Mouse (Mus musculus): Measurements from ENCODE around the gene Orm2.

Orm2 gene

DNA sequence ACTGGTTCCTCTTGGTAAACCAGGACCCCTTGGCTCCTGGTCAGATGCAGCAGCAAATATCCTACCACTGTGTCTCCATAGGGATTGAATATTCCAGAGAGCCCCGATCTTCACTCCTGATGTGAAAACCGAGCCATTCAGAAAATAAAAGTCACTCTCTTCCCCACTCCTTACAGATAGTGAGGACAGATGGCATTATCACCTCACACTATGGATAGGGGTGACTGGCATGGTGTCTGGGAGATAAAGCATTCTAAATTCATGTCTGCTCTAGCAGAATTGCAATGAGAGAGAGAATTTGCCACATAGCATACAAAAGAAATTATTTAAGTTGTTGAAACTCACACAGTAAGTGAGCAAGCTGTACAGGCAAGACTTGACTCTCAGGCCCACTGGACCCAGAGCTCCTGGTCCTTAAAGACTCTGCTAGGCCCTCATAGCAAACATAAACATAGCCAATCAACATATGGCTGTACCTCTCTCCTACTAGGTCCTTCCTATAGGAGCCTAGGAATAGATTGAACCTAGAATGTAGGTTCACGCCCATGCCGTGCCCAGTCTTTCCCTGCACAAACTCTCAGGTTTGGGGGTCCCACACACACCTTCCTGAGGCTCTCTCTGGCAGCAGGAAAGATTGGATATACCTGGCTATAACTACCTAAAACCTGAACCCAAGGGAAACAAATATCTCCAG lies 20.6 kb downstream of the Orm2 start:
- no peak for DNase-seq

DNA sequence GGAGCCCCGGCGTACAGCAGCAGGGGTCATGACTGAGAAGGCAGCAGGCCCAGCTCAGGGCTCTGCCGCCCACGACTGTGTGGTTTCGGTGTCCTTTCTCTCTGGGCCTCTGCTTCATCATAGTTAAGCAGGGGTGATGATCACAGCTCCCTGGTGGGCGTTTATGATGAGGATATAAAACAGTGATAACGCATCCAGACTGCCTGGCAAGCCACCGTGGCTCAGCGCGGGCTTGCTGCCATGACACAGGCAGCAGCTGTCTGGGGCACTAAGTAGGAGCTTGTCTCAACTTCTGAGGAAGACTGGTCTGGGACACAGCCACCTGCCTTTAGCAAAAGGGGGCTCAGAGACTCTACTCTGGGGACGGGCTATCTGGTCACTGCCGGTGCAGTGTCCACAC lies 21.2 kb downstream of the Orm2 start:
- no peak for DNase-seq

DNA sequence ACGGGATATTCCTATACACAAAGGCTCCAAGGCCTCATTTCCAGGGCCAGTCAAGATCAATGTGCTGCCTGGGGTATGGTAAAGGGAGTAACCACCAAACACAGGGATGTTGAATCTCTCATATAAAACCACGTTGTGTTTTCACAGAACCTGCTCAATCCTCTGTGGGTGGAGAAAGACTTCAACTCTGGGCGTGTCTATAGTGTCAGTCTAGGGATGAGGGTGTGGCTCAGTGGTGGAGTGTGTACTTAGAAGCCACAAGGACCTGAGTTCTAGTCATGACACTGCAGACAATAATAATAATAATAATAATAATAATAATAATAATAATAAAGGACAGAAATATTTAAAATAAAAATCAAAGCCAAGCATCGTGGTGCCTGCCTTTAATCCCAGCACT lies 22.0 kb downstream of the Orm2 start:
- no peak for DNase-seq

DNA sequence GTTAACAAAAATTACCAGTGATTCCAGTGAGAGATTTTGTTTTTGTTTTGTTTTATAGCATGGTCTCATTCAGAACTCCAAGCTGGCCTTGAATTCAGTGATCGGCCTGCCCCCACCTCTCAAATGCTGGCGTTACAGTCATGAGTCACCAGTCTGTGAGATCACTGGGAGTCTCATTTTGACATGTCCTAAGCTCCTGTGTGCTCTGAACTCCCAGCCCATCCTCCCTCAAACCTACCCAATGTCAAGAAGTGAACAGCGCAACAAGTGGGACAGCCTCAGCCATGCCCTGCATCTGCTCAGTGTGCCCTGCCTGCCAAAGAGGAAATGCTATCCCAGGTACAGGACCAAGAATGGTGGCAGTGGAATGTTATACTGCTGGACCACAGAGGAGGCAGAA lies 23.0 kb downstream of the Orm2 start:
- no peak for DNase-seq

DNA sequence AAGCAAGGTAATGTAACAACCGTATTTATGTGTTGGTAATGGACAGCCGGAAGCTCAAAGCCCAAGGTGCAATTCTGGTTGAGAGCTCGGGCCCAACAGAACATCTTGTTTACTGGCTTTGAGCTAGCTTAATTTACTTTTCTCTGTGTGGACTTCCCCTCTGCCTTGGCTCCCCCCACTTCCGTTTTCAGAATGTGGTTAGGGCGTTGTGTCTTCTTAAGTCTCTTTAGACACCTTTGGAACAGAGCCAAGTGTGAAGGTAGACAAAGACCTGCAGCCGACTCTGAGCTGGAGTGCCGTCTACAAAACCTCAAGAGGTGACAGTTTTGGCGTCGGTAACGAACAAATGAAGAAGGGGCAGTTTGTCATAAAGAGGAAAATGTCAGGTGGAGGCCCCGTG lies 23.5 kb downstream of the Orm2 start:
- peak; percentile 65 to 70 for DNase-seq

DNA sequence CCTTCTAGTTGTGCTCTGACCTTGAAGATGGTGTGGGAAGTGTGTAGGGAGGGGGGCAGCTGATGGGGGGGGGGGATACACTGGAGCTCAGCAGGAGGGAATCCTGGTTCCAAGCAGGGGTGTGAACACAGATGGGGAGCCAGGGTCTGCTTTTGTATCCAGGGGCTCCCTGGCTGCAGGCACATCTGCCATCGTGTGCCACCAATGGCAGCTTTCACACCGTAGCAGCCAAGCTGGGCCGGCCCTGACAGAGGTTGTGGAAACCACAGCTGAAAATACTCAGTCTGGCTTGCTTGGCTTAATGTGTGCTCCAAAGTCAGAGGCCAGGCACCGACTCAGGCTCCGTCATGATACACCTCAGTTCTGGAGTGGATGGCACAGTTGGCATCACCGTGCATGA lies 25.8 kb downstream of the Orm2 start:
- no peak for DNase-seq

DNA sequence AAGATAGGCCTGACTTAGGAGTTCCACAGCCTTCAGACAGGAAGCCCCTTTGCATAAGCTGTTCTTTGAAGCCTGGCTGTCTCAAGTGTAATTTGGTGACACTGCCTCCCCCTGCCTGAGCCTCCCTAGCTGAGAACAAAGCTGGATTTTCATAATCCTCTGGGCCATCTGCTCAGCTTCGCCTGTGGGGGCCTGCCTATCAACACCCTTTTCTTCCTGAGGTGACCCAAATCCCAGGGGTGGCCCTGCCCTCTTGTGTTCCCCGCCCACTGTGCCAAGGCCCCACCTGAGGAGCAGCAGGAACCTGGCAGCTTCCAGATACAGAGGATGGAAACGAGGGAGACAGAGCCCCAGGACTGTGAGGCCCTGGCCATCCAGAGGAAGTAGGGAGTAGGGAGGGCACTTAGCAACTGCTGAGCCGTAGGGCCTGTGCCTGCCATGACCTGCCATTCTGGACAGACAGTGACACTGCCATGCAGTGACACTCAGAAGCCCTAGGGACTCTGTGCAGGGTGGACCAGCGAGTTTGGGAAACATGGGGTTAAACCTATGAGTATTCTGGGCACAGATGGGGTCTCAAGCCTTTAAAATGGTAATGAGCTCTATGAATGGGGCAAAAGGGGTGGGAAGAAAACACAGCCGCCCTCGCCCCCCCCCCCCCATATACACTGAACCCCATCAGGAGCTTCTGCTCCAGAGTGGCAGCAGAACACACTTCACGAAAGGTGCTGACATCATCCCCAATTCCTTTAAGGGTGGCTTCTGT lies 27.1 kb downstream of the Orm2 start:
- peak in 1 of 2 experiments; percentile 39 for DNase-seq

DNA sequence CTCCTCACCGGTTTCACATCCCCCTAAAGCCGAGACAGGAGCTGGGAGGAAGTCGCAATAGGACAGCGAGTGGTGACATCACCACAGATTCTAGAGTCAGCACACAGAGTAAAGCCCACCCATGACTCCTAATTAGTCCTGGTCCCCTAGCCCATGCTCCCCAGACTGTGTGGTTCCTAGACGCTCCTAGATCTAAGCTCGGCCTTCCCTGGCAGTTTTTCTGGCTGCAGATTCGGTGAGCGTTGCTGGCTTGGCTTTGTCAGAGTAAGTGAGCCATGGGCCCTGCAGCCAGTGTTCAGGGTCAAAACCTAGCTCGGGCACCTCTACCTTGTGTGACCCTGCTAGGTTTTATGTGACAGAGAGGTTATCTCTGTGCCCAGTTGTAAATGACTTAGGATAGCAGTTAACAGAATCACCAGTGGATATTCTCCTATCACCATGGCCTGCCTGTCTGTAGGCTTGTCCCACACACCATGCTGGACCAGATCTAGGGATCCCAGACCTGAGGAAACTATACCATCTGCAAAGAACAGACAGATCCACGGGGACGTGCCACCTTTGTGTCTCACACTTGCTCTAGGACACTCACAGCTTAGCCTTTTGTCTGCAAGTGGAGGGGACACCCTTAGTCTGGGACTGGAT lies 27.8 kb downstream of the Orm2 start:
- DNase-seq: no peak

DNA sequence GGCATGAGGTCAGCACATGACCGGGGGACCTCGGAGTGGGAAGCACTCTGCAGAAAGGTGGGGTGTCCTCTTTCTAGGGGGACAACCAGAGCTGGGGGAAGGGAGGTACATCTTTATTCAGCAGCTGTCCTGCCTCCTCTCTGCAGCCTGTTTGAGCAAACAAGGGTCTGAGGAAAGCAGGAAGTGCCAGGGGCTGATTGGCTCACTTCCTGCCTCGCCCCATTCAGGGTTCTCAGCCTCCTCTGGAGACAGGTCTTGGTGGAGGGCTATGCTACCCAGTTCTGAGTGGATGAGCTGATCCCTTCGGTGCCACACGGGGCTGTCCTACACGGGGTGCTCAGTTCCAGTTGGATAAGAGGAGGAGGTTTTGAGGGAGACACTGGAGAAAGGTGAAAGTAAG lies 29.1 kb downstream of the Orm2 start:
- DNase-seq: no peak

DNA sequence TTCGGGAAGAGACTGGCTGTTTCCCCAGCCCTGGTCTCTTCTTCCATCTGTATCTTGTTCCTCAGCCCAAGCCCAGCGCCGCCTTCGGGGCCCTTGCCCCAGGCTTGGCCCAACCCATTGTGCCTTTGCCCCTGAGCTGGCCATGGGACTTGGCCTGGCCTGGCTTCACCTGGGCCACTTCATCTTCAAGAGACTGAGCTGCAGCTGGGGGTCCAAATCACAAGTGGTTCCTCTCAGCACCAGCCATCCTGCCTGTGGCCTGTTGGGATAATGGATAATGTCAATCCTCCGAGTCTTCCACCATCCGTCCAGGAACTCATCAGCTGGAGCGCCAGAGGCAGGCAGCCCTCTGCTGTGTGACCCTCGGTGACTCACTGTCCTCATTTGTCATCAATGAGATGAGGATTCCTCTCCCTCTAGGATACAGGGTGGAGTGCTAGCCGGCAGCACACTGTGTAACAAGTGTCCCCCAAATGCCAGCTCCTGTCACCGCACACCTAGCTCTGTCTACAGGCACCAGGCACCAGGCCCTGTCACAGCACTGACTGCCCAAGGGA lies 35.8 kb downstream of the Orm2 start:
- no peak for DNase-seq

DNA sequence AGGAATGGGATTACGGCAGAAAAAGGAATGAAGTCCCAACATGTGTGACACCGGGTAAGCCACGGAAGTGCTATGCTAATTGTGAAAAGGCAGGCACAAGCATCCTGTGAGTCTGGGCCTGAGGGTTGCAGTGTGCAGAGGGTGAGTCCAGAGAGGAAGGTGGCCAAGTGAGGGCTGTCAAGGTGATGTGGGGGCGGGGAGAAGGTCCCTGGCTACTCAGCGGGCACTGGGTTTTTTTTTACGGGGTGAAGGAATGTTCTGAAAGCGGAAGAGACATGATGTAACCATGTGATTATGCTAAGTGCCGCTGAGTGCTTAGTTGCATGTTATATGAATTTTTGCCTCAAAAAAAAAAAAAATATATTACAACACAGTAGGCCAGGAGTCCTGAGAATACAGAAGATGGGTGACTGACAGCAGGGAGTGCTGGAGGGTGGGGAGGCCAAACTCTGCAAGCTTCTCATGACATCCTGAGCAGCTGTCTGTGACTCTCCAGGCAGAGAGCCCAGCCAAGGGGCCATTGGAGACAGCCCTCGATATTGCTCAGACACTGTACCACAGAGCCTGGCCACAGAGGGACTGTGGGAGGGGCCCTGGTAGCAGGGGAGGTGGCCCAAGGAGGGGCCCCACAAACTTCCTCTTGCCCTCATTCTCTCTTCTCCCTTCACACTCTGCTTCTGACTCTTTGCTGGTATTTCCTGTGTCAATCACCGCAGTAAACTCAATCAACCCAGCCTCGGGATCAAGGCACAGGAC lies 36.8 kb downstream of the Orm2 start:
- peak; percentile 68 to 69 for DNase-seq

DNA sequence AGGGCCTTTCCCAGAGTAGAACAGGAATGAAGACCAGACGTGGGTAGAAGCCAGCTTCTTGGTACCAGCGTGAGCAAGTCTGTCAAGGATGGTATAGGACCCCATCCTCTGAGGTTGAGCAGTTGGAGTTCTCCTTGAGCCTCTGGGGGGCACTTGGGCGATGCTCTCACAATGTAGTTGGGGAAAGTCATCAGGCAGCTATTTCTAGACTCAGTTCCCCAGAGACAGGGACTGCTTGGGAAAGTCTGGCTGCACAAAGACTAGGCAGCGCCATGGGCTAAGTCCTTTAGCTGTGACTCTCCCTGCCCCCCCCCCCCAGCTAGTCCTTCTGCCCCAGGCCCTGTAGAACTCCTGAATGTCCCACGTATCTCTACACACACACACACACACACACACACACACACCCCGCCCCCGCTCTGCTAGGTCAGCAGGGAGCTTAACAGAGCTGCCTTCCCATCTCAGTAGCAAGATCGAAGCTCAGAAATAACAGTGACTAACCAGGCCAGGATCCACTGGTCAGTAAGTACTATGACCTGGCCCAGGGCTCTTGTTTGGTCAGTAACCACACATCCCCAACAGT lies 37.5 kb downstream of the Orm2 start:
- peak in 1 of 2 experiments; percentile 6 for DNase-seq

DNA sequence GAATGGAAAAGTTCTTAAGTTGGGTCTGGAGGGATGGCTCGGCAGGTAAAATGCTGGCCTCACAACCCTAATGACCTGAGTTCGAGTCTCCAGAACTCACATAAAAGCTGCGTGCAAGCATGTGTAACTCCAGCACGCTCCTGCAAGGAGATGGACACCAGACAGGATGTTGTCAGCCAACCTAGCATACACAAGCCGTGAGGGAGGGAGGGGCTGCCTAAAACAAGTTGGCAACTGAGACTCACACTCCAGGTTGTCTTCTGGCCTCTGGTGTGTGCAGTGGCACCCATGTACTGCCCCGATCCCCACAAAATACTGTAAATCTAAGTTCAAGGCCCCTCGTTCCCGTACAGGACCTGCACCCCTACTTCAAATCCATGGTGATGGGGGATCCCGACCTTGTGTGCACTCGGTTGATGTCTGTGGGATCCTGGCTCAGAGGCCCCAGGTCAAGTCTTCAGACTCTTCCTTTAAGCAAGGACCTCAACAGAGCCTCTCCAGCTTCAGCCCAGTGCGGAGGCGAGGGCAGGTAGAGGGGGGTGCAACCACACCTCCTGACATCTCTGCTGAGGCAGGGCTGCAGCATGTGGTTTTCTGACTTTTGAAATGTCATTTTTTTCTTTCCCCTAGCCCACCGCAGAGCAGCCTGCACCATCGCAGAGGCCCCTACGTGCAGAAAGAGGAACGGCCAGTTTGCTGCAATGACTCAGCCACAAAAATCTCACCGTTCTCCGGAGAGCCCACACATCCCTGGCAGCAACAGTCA lies 38.5 kb downstream of the Orm2 start:
- peak; percentile 37 to 40 for DNase-seq

DNA sequence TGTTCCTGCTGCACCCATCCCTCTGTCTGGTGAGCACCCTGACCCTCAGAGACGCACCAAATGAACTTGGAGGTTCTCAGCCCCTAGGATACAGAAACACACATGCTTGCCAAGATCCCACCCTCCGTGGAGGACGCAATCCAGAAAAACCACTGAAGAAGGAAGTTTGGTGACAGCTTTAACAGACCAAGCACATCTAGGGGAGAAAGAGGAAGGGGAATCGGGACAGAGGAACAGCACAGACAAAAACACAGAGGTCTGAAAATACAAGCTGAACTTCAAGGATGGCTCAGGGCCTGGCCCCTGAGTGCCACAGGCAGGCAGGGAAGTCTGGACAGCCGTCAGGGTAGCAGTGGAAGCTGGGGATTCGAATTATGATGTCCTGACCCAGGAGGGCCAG lies 39.4 kb downstream of the Orm2 start:
- no peak for DNase-seq

DNA sequence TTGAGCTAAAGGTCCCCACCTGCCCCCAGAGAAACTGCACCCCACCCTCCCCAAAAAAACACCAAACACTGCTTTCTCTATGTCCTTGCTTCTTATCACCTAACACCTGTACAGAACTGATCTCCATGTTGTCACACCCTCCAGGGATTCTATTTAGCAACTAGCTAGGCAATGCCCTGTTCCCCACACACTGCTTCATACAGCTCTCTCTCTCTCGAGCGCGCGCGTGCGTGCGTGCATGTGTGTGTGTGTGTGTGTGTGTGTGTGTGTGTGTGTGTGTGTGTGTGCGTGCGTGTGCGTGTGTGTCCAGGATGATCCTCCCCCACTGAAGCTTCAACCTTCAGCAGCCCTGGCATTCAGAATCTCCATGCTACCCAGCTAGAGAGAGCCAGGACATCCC lies 39.8 kb downstream of the Orm2 start:
- DNase-seq: no peak

DNA sequence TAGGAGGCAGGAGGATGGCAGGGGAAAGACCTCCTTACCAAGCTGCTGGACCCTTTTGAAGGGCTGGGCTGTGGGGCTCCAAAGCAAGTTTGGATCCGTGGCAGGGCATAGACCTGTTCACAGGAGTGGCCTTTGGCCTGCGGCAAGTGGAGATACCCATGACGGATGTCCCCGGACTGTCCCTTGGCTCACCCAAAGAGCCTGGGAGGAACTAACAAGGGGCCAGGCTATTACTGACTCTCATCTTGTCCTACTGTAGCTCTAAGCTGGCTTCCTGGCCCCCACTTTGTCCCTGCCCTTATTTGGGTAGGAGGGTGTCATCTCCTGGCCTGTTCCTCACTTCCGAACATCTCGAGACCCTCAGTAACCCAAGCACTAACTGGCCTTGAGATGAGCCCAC lies 40.3 kb downstream of the Orm2 start:
- peak; percentile 18 to 52 for DNase-seq

DNA sequence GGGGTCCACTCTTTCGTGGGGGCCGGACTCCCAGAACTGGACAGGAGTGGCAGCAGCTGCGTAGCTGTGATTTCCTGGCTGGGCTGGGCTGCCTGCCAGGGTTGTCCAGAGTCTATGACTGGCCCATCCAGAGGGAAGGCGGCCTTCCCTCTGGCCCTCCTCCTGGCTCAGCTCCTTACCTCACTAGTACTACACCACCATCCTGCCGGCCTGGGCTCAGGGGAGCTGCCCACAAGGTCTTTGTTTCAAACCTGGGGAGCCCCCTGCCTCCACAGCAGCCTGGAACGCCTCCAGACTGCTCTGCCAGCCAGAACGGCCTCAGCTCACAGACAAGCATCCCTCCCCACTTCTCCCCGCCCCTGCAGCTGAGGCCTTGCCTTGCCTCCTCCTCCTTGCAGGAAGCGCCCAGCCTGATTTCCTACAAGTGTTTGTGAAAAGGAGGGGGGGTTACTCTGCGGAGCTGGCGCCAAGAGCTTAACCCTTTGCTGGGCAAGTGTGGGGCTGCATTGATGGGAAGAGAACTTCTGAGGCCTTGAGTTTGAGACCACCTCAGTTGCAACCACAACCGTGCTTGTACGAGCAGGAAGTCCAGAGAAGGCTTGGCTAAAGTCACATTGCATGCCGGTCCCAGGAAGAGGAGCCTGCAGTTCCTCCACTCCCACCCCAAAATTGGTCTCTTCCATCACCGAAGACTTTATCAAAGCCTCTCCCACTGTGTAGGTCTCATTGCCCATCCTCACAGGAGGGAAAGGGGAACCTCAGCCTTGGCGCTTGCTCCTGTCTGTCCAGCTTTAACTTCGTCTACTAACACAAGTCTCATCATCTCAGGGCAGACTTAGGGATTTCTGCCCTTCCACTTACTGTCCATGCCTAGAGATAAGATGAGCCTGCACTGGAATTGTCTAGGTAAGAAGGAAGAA lies 41.1 kb downstream of the Orm2 start, which contains the start of gene Akna:
Gene Akna (minus strand): TSS at position 315 of the 920 bp plus-strand sequence.
- DNase-seq: peak; percentile 76 to 80

DNA sequence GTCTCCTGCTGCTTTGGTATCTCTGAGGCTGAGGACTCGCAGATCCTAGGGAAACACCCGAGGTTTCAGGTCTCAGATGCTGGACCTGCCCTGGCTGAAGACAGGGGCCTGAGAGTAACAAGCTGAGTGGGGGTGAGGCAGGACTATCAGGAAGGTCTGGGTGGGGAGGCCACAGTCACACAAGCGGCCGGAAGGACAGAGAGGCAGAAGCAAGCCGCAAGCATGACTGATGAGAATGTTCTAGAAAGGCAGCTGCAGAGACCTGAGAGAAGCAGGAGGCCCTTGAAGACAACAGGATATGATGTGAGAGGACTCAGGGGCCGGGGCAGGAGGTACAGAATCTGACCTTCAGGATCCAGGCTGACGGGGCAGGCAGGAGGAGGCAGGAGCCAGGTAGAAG lies 42.0 kb downstream of the Orm2 start:
- DNase-seq: peak; percentile 66 to 81

DNA sequence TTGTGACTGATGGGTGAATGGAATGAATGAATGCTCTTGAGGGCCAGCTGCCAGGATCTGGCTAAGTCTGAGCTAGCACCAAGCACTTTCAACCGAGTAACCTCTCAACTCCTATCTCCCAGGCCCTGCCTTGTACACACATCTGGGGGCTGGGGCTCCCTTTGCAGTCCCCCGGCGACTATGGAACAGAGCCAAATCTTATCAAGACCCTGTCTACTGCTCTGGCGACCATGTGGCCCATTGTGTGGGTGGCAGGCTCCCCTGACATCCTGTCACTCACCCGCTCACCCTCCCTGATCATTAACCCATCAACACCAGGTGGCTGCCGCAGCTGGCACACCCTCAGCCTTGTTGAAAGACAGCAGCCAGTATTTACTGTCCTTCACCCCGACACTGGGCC lies 42.8 kb downstream of the Orm2 start:
- peak; percentile 68 to 80 for DNase-seq

DNA sequence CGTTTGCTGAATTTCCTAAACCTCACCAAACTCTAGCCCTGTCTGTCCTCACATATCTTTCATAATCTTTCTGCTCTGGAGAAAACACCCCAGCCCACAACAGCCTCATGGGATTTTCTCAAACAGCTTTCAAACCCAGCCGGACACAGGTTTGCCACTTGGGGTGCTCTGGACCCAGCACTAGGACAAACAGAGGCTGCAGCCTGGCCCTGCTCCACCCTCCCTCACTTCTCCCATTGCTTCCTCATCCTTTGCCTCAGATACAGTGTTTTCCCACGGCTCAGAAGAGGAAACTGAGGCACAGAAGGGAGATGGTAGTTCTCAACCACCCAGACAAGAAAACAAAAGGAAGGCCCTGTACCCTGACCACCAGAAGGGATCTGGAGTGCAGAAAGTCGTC lies 43.4 kb downstream of the Orm2 start:
- DNase-seq: no peak

DNA sequence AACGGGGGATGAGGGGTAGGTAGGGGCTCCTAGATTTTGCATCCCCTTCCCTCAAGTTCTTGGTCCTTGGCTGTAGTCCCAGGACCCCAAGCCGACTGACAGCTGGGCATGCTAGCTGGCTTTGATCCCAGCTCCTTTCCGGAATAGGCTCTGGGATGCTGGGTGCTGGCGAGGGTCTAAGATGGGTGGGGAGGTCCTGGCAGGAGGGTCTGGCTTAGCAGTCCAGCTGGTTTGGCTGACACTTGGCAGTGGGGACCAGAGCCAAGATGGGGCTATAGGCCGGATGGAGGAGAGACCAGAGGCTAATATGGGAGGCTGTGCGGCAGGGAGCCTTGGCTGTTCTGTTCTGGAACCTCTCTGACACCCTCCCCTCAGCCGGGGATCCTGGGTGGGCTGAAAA lies 46.0 kb downstream of the Orm2 start:
- DNase-seq: no peak

Measured in spleen, adult 18-20 months (tissue).